16 mouse cellular contexts compared by ENCODE assay signal in the genomic region with DNA sequence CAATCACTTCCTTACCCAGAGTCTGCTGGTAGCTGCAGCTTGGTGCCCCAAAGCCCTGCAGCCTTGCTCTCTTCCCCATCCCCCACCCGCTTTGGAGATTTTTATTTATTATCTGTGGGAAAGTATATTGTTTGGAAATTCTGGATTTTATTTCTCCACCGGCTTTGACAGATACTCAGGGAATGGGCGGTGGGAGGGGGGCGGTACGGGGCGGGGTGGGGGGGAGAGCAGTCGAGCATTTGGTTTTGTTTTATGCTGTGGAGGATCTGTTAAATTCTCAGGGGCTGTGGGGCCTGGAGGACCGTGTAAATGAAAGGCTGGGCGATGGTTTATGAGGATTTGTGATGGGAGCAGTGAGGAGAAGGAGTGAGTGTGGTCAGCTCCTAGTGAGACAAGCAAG.
"Had no signal": no experiment of that assay in that cellular context is flagged by ENCODE, and none has a peak within 500 bp of the region (broad histone marks: within the 10 kb centered on the region; RNA-seq: fewer than 3 reads in every experiment).

No protein-coding gene starts in this region.

- H3K9me3 ChIP-seq: intestine, embryonic 15.5 days; kidney, embryonic 15.5 days had no signal

- DNase-seq: kidney, adult 11 months; kidney, adult 8-10 months; kidney, postnatal 10 days; kidney, postnatal 36 days; layer of hippocampus, postnatal 36 days; liver, postnatal 0 days; lung, postnatal 36 days; midbrain, embryonic 14.5 days; thymus, adult 18-20 months; thymus, postnatal 36 days had no signal

- H3K4me1 ChIP-seq: intestine, embryonic 15.5 days; kidney, embryonic 15.5 days had no signal

- ATAC-seq: intestine, embryonic 15.5 days; liver, postnatal 0 days had no signal

- H3K9ac ChIP-seq: intestine, embryonic 15.5 days; kidney, embryonic 15.5 days; liver, embryonic 14.5 days; liver, postnatal 0 days had no signal

- H3K4me2 ChIP-seq: intestine, embryonic 15.5 days; kidney, embryonic 15.5 days; liver, embryonic 11.5 days; midbrain, embryonic 11.5 days had no signal

- H3K27me3 ChIP-seq: intestine, embryonic 15.5 days had no signal

- H3K4me3 ChIP-seq: intestine, embryonic 15.5 days; kidney, embryonic 15.5 days; left cerebral cortex, adult 2 months had no signal

- H3K27ac ChIP-seq: intestine, embryonic 15.5 days; kidney, embryonic 15.5 days; left cerebral cortex, adult 2 months; liver, embryonic 14.5 days had no signal

- H3K36me3 ChIP-seq: intestine, embryonic 15.5 days; kidney, embryonic 15.5 days had no signal
